Mouse (Mus musculus) heart, adult 2 months (tissue): ENCODE results near the gene Gm17606. TPM values are rescaled to one million over a fixed set of nuclear protein-coding genes. Genes with fewer than 3 reads are reported as not detected.

Source experiments
- DNase-seq, 2 experiments: peaks; one replicate each; pipeline ENCODE4 v3.0.0; 2021
- H3K27ac ChIP-seq: fragments of 200-600 bp; 2 replicates; pipeline ENCODE4 v1.8.1; 2022
- H3K27me3 ChIP-seq: fragments of 200-500 bp; 2 replicates; pipeline ENCODE4 v1.6.1; 2012; ENCODE audit warnings: mild to moderate bottlenecking, low read length, inconsistent platforms, mixed read lengths; ENCODE audit not compliant: control insufficient read depth, insufficient read depth
- H3K36me3 ChIP-seq: fragments of 200-500 bp; 2 replicates; pipeline ENCODE4 v1.6.1; 2012; ENCODE audit warnings: low read length, inconsistent platforms; ENCODE audit not compliant: control insufficient read depth, insufficient read depth
- H3K4me1 ChIP-seq: fragments of 200-500 bp; 2 replicates; pipeline ENCODE4 v1.6.1; 2011; ENCODE audit warnings: low read length; ENCODE audit not compliant: control insufficient read depth, insufficient read depth
- H3K4me3 ChIP-seq: fragments of 200-600 bp; 2 replicates; pipeline ENCODE4 v1.8.1; 2022
- H3K79me2 ChIP-seq: fragments of 200-500 bp; replicated peaks from 2 replicates; pipeline ENCODE4 v1.6.1; 2012; ENCODE audit warnings: mild to moderate bottlenecking, inconsistent platforms, low read length, moderate library complexity, mixed read lengths; ENCODE audit not compliant: control insufficient read depth, insufficient read depth
- H3K9ac ChIP-seq: fragments of 200-500 bp; 2 replicates; pipeline ENCODE4 v1.6.1; 2012; ENCODE audit warnings: low read depth, mild to moderate bottlenecking, control low read depth, inconsistent platforms, low read length, mixed read lengths
- CTCF ChIP-seq: fragments of 200-600 bp; IDR thresholded peaks from 2 replicates; pipeline ENCODE4 v1.8.1; 2022; ENCODE audit warnings: antibody characterized with exemption, mild to moderate bottlenecking, moderate library complexity
- EP300 ChIP-seq: fragments of 200-500 bp; IDR thresholded peaks from 2 replicates; pipeline ENCODE4 v1.6.1; 2011; ENCODE audit warnings: low read depth, low read length, control low read depth; ENCODE audit not compliant: insufficient read depth
- POLR2A ChIP-seq: fragments of 200-500 bp; IDR thresholded peaks from 2 replicates; pipeline ENCODE4 v1.6.1; 2011; ENCODE audit warnings: mild to moderate bottlenecking, low read depth, low read length, control low read depth; ENCODE audit not compliant: insufficient read depth
- WGBS: fragments of 180-500 bp; shearing (Covaris S2); methylation state at CpG from one replicate; pipeline ENCODE4 v1.1.7; 2018; 5-methylcytosine and 5-hydroxymethylcytosine counted together
- intact Hi-C: fragments of 180-260 bp; cut with DNase I; formaldehyde crosslinking; loops from one replicate; pipeline ENCODE4 v1.15.1; 2025
- polyA plus RNA-seq: library from polyadenylated mRNA; depleted of rRNA; stranded (reverse); fragments of >200 nt; gene quantifications from 2 replicates; pipeline ENCODE4 v1.2.3, GENCODE M21; 2012
- total RNA-seq, 2 experiments: library from RNA; stranded (reverse); gene quantifications; 2 replicates each; pipeline ENCODE4 v1.2.3; 2021

Gm17606 gene
- total and polyA plus RNA-seq, 3 experiments = not detected

GRCm38 (mm10) chr14:54653496-54653895 lies 12.7 kb downstream of the Gm17606 start:
- Histone ChIP-seq H3K4me1 (peaks cover 6% of the 10 kb centered on the region), H3K79me2 (no peaks in the 10 kb centered on the region; the same call in 1 of the 2 replicates), H3K36me3 (no peaks in the 10 kb centered on the region; the same call in none of the 2 replicates), H3K27me3 (no peaks in the 10 kb centered on the region), H3K4me3 (peak overlapping the region; percentile 52), H3K9ac (peak overlapping the region; percentile 71), H3K27ac (peak overlapping the region; percentile 46)
- 0% methylated on average over 12 of the region's 12 CpGs for WGBS
- intact Hi-C loops = loop anchor here (5.0 kb wide), 1 partner anchor 34 kb away; the partner anchor contains the start of genes 1700123O20Rik and Acin1
- TF ChIP-seq POLR2A (peak; percentile 73), CTCF (no peak), EP300 (0 out of 2 replicates have a peak, but pooled peaks have one; percentile 9)
- DNase-seq = peak; percentile 83 to 89

DNA sequence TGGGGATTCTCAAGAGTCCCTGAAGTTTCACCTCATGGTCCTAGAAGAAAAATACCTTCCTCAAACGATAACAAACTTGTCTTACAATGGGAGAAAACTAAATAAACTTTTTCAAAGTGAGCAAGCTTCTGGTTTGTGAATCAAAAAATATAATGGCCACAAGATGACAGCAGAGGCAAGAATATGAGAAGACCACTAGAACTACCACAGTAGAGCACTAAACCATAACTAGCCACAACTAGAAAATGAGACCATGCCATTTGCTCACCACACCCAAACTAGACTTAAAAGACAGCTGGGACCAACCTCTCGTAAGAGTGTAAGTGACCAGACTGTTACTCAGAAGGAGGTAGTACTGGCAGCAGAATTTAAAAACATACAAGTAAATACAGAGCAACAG lies 19.3 kb downstream of the Gm17606 start:
- no peaks in the 10 kb centered on the region for H3K4me1 ChIP-seq
- 75% methylated on average over 2 of the region's 2 CpGs for WGBS
- no peak overlapping the region for H3K9ac ChIP-seq
- H3K27me3 ChIP-seq = no peaks in the 10 kb centered on the region
- TF ChIP-seq POLR2A = no peak
- peak; percentile 67 for TF ChIP-seq CTCF
- no peak for TF ChIP-seq EP300
- H3K27ac ChIP-seq = no peak overlapping the region
- no peaks in the 10 kb centered on the region for H3K79me2 ChIP-seq
- H3K4me3 ChIP-seq = no peak overlapping the region
- no peak for DNase-seq
- intact Hi-C loops = loop anchor here (2.0 kb wide), 1 partner anchor 41 kb away; no protein-coding TSS in a partner anchor
- H3K36me3 ChIP-seq = no peaks in the 10 kb centered on the region; the same call in none of the 2 replicates

DNA sequence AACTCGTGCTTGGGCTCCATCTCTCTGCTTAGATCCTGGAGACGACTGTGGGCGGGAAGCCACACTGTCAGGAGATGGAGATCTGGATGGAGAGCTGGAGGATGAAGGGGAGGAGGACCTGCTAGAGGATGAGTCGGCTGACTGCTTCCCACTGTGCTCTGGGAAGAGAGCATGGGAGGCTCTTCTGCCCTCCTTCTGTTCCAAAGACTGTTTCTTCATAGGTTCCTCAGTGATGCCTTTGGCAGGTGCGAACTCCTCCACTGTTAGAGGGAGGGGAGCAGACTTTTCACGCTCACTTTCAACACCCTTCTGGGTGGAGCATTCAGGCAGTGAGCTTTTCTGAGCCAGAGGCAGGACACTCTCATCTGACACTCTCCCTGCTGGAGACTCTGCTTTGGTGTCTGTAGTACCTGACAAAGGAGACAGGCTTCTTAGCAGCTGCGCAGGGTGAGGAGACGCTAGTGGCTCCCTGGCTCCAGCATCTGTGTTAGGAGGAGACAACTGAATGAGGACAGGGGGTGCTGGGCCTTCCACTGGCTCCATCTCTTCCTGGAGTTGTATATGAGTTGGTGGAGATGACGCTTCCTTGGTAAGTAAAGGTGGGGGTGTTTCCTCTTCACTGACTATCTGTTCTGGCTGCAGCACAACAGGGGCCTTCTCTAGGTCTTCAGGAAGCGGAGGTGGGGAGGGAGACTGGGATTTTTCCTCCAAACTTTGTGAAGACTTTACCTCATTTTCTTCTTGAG lies 23.9 kb downstream of the Gm17606 start:
- intact Hi-C loops = no loop called here
- no peaks in the 10 kb centered on the region for H3K79me2 ChIP-seq
- no peaks in the 10 kb centered on the region for H3K4me1 ChIP-seq
- 86% methylated on average over 10 of the region's 10 CpGs for WGBS
- no peak overlapping the region for H3K4me3 ChIP-seq
- no peak overlapping the region for H3K27ac ChIP-seq
- DNase-seq = no peak
- no peaks in the 10 kb centered on the region; the same call in none of the 2 replicates for H3K36me3 ChIP-seq
- no peak overlapping the region for H3K9ac ChIP-seq
- TF ChIP-seq EP300 = no peak
- TF ChIP-seq CTCF = no peak
- TF ChIP-seq POLR2A = no peak
- H3K27me3 ChIP-seq = no peaks in the 10 kb centered on the region

DNA sequence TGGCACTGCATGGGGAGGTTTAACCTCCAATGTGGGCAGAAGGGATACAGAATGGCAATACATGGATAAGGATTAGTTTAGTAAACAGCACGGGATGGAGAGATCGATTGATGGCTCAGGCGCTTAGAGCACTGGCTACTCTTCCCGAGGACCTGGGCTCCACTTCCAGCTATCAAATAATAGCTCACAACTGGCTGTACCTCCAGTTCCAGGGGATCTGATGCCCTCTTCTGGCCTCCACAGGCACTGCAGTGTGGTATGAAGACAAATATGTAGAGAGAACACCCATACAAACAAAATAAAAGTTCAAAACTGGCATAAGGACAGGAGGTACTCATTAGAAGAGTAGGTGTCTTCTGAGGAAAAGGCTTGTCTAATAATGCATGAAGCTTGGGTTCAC lies 28.6 kb downstream of the Gm17606 start:
- H3K27ac ChIP-seq = no peak overlapping the region
- no peaks in the 10 kb centered on the region for H3K4me1 ChIP-seq
- no peaks in the 10 kb centered on the region for H3K79me2 ChIP-seq
- no peaks in the 10 kb centered on the region for H3K27me3 ChIP-seq
- peak; percentile 39 to 63 for DNase-seq
- TF ChIP-seq CTCF (peak; percentile 89), EP300 (no peak)
- H3K4me3 ChIP-seq = no peak overlapping the region
- H3K36me3 ChIP-seq = peaks cover 5% of the 10 kb centered on the region
- intact Hi-C loops = loop anchor here (1.0 kb wide), 1 partner anchor 32 kb away; no protein-coding TSS in a partner anchor
- 67% methylated on average over 4 of the region's 4 CpGs for WGBS
- no peak overlapping the region for H3K9ac ChIP-seq

DNA sequence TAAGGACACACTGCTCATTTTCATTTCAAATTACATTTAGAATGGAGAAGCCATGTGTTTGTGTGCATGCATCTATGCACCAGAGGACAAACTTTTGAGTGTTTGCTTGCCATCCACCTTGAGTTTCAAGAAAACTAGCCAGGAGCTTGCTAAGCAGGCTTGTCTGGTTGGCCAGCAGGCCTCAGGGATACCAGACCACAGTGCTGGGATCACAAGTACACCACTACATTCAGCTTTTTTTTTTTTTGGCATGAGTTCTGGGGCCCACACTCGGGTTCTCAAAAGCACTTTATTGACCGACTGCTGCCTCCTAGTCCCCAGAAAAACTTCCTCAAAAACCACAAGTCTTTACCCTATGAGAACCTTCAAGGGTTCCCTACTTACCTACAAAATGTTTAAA lies 33.6 kb downstream of the Gm17606 start:
- no peak overlapping the region for H3K27ac ChIP-seq
- no peak overlapping the region for H3K4me3 ChIP-seq
- no peak overlapping the region for H3K9ac ChIP-seq
- H3K27me3 ChIP-seq = no peaks in the 10 kb centered on the region
- no peak for DNase-seq
- no peak for TF ChIP-seq EP300
- TF ChIP-seq CTCF = no peak
- TF ChIP-seq POLR2A = no peak
- peaks cover 1% of the 10 kb centered on the region; the same call in 1 of the 2 replicates for H3K4me1 ChIP-seq
- peaks cover 16% of the 10 kb centered on the region for H3K36me3 ChIP-seq
- WGBS = 49% methylated on average over 2 of the region's 2 CpGs
- intact Hi-C loops = no loop called here
- 0 out of 2 replicates have a peak, but pooled peaks cover 1% of the 10 kb centered on the region for H3K79me2 ChIP-seq

DNA sequence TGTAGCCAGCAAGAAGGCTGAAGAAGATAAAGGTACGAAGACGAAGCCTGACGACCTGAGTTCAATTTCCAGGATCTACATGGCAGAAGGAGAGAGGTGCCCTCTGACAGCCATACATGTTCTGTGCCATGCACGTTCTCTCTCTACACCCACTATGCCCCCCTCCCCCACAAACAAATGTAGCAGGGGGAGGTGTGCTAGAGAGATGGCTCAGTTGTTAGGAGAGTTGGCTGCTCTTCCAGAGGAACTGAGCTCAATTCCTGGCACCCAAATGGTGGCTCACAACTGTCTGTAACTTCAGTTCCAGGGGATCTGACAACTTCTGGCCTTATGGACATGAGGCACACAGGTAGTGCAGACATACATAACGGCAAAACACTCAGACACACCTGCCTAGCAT lies 35.5 kb downstream of the Gm17606 start:
- H3K27me3 ChIP-seq = no peaks in the 10 kb centered on the region
- peaks cover 1% of the 10 kb centered on the region; the same call in 1 of the 2 replicates for H3K4me1 ChIP-seq
- no peak for TF ChIP-seq EP300
- no peak for TF ChIP-seq POLR2A
- no peak for TF ChIP-seq CTCF
- H3K4me3 ChIP-seq = no peak overlapping the region
- H3K36me3 ChIP-seq = peaks cover 16% of the 10 kb centered on the region
- WGBS = 71% methylated on average over 5 of the region's 5 CpGs
- no peak overlapping the region for H3K9ac ChIP-seq
- H3K79me2 ChIP-seq = 0 out of 2 replicates have a peak, but pooled peaks cover 1% of the 10 kb centered on the region
- H3K27ac ChIP-seq = no peak overlapping the region
- DNase-seq = no peak
- intact Hi-C loops = no loop called here
